Mouse (Mus musculus): Measurements from ENCODE around the gene Atp2b4. TPM values are rescaled to one million over a fixed set of nuclear protein-coding genes. Genes with fewer than 3 reads are reported as not detected.

Gene Atp2b4
- polyA plus RNA-seq, 1 experiment = 7.7 TPM

GRCm38 (mm10) chr1:133826193-133826592, 25.4 kb upstream of the Atp2b4 start:
- peak overlapping the region; percentile 52 for H3K4me3 ChIP-seq (replicated peaks)
- peaks cover 97% of the 10 kb centered on the region for H3K4me1 ChIP-seq (ENCODE audit: control insufficient read depth)
- H3K36me3 ChIP-seq (ENCODE audit: control insufficient read depth) = peaks cover 7% of the 10 kb centered on the region
- TF ChIP-seq GATA1 (IDR thresholded peaks at IDR 0.05; ENCODE audit: low read length) (no peak), TAL1 (IDR thresholded peaks at IDR 0.05; ENCODE audit: low read length) (no peak)
- no peaks in the 10 kb centered on the region for H3K27me3 ChIP-seq (ENCODE audit: control insufficient read depth)
- no peaks in the 10 kb centered on the region for H3K9me3 ChIP-seq (ENCODE audit: control insufficient read depth, low read length)

GRCm38 (mm10) chr1:133825543-133825942, 24.7 kb upstream of the Atp2b4 start:
- Histone ChIP-seq H3K36me3 (ENCODE audit: control insufficient read depth) (peaks cover 7% of the 10 kb centered on the region), H3K4me1 (ENCODE audit: control insufficient read depth) (peaks cover 96% of the 10 kb centered on the region), H3K27me3 (ENCODE audit: control insufficient read depth) (no peaks in the 10 kb centered on the region), H3K9me3 (ENCODE audit: control insufficient read depth, low read length) (no peaks in the 10 kb centered on the region), H3K4me3 (replicated peaks) (peak overlapping the region; percentile 52)
- TF ChIP-seq GATA1 (IDR thresholded peaks at IDR 0.05; ENCODE audit: low read length) (peak; percentile 90), TAL1 (IDR thresholded peaks at IDR 0.05; ENCODE audit: low read length) (peak; percentile 93)

GRCm38 (mm10) chr1:133825140-133825539, 24.3 kb upstream of the Atp2b4 start:
- Histone ChIP-seq H3K4me3 (replicated peaks) (peak overlapping the region; percentile 52), H3K4me1 (ENCODE audit: control insufficient read depth) (peaks cover 96% of the 10 kb centered on the region), H3K36me3 (ENCODE audit: control insufficient read depth) (peaks cover 7% of the 10 kb centered on the region), H3K27me3 (ENCODE audit: control insufficient read depth) (no peaks in the 10 kb centered on the region), H3K9me3 (ENCODE audit: control insufficient read depth, low read length) (no peaks in the 10 kb centered on the region)
- TF ChIP-seq TAL1 (IDR thresholded peaks at IDR 0.05; ENCODE audit: low read length) (no peak), GATA1 (IDR thresholded peaks at IDR 0.05; ENCODE audit: low read length) (no peak)

GRCm38 (mm10) chr1:133821144-133821543, 20.3 kb upstream of the Atp2b4 start:
- H3K36me3 ChIP-seq (ENCODE audit: control insufficient read depth) = peaks cover 5% of the 10 kb centered on the region
- H3K4me1 ChIP-seq (ENCODE audit: control insufficient read depth) = peaks cover 89% of the 10 kb centered on the region
- H3K27me3 ChIP-seq (ENCODE audit: control insufficient read depth) = no peaks in the 10 kb centered on the region
- H3K4me3 ChIP-seq (replicated peaks) = no peak overlapping the region
- no peak for TF ChIP-seq GATA1 (IDR thresholded peaks at IDR 0.05; ENCODE audit: low read length)
- TF ChIP-seq TAL1 (IDR thresholded peaks at IDR 0.05; ENCODE audit: low read length) = no peak
- H3K9me3 ChIP-seq (ENCODE audit: control insufficient read depth, low read length) = no peaks in the 10 kb centered on the region

- TF ChIP-seq TAL1 (IDR thresholded peaks at IDR 0.05; ENCODE audit: low read length) (no peak), GATA1 (IDR thresholded peaks at IDR 0.05; ENCODE audit: low read length) (no peak)
- Histone ChIP-seq H3K4me1 (ENCODE audit: control insufficient read depth) (peaks cover 88% of the 10 kb centered on the region), H3K9me3 (ENCODE audit: control insufficient read depth, low read length) (no peaks in the 10 kb centered on the region), H3K4me3 (replicated peaks) (no peak overlapping the region), H3K27me3 (ENCODE audit: control insufficient read depth) (no peaks in the 10 kb centered on the region), H3K36me3 (ENCODE audit: control insufficient read depth) (peaks cover 5% of the 10 kb centered on the region)
These were observed 19.3 kb upstream of the Atp2b4 start for GRCm38 (mm10) chr1:133820100-133820499.

- H3K4me3 ChIP-seq (replicated peaks) = no peak overlapping the region
- TF ChIP-seq GATA1 (IDR thresholded peaks at IDR 0.05; ENCODE audit: low read length) (no peak), TAL1 (IDR thresholded peaks at IDR 0.05; ENCODE audit: low read length) (no peak)
- H3K4me1 ChIP-seq (ENCODE audit: control insufficient read depth) = peaks cover 84% of the 10 kb centered on the region
- H3K27me3 ChIP-seq (ENCODE audit: control insufficient read depth) = no peaks in the 10 kb centered on the region
- H3K36me3 ChIP-seq (ENCODE audit: control insufficient read depth) = no peaks in the 10 kb centered on the region
- H3K9me3 ChIP-seq (ENCODE audit: control insufficient read depth, low read length) = no peaks in the 10 kb centered on the region
These were observed 17.7 kb upstream of the Atp2b4 start for GRCm38 (mm10) chr1:133818531-133818930.

- Histone ChIP-seq H3K4me1 (ENCODE audit: control insufficient read depth) (peaks cover 73% of the 10 kb centered on the region), H3K4me3 (replicated peaks) (peak overlapping the region; percentile 12), H3K36me3 (ENCODE audit: control insufficient read depth) (no peaks in the 10 kb centered on the region), H3K27me3 (ENCODE audit: control insufficient read depth) (no peaks in the 10 kb centered on the region), H3K9me3 (ENCODE audit: control insufficient read depth, low read length) (no peaks in the 10 kb centered on the region)
- no peak for TF ChIP-seq GATA1 (IDR thresholded peaks at IDR 0.05; ENCODE audit: low read length)
- no peak for TF ChIP-seq TAL1 (IDR thresholded peaks at IDR 0.05; ENCODE audit: low read length)
These were observed 15.1 kb upstream of the Atp2b4 start for GRCm38 (mm10) chr1:133815747-133816491.

- H3K27me3 ChIP-seq (ENCODE audit: control insufficient read depth) = no peaks in the 10 kb centered on the region
- H3K4me3 ChIP-seq (replicated peaks) = no peak overlapping the region
- H3K9me3 ChIP-seq (ENCODE audit: control insufficient read depth, low read length) = no peaks in the 10 kb centered on the region
- TF ChIP-seq TAL1 (IDR thresholded peaks at IDR 0.05; ENCODE audit: low read length) (no peak), GATA1 (IDR thresholded peaks at IDR 0.05; ENCODE audit: low read length) (no peak)
- peaks cover 63% of the 10 kb centered on the region for H3K4me1 ChIP-seq (ENCODE audit: control insufficient read depth)
- no peaks in the 10 kb centered on the region for H3K36me3 ChIP-seq (ENCODE audit: control insufficient read depth)
These were observed 8.5 kb upstream of the Atp2b4 start for GRCm38 (mm10) chr1:133809376-133809775.

- TF ChIP-seq TAL1 (IDR thresholded peaks at IDR 0.05; ENCODE audit: low read length) (no peak), GATA1 (IDR thresholded peaks at IDR 0.05; ENCODE audit: low read length) (no peak)
- Histone ChIP-seq H3K4me3 (replicated peaks) (no peak overlapping the region), H3K9me3 (ENCODE audit: control insufficient read depth, low read length) (no peaks in the 10 kb centered on the region), H3K4me1 (ENCODE audit: control insufficient read depth) (peaks cover 65% of the 10 kb centered on the region), H3K27me3 (ENCODE audit: control insufficient read depth) (no peaks in the 10 kb centered on the region), H3K36me3 (ENCODE audit: control insufficient read depth) (no peaks in the 10 kb centered on the region)
These were observed 7.2 kb upstream of the Atp2b4 start for GRCm38 (mm10) chr1:133808020-133808419.

All from erythroblast, embryonic 14.5 days (primary cell).